Mouse (Mus musculus) layer of hippocampus, adult 9-10 months (tissue): ENCODE data around the gene Dmd.
"Not testable (repeated sequence)": the region's sequence is repeated elsewhere in the genome, so short reads cannot be mapped to it uniquely, and the experiment has no call there.

ENCODE experiments used
- DNase-seq: peaks from one replicate; pipeline ENCODE4 v3.0.0; 2022; ENCODE audit warnings: low spot score

Dmd gene

DNA sequence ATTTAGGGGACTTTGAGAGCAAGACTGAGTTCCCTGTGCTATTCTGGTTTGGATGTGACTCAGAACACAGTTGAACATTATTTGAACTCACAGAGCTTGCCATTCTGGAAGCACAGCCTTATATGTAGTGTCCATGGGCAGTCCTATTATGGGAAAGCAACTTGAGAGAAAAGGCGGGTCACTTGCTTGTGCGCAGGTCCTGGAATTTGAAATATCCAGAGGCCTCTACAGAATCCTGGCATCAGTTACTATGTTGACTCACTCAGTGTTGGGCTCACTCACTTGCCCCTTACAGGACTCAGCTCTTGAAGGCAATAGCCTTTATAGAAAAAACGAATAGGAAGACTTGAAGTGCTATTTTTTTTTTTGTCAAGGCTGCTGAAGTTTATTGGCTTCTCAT is at the start of gene Dmd:
Gene Dmd, plus strand, starts transcription at position 241 of the 400 bp plus-strand sequence.
- DNase-seq = no peak

DNA sequence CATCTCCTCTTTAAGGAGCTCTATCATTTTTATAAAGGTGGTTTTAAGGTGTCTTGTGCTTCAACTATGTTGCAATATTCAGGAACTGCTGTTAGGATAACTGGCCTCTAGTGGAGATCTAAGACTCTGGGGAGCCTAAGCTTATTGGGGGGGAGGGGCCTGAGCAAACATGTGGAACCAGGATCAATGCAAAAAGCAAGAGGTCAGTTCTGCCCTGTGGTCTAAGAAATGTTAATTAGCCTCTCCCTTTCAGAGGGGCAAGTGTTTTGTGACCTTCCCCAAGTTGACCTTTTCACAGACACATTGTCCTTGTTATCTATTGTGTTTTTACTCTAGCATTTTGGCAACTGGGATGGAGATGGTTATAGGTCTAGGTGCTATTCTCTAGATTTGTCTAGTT is 47.2 kb upstream of the Dmd start:
- no peak for DNase-seq

DNA sequence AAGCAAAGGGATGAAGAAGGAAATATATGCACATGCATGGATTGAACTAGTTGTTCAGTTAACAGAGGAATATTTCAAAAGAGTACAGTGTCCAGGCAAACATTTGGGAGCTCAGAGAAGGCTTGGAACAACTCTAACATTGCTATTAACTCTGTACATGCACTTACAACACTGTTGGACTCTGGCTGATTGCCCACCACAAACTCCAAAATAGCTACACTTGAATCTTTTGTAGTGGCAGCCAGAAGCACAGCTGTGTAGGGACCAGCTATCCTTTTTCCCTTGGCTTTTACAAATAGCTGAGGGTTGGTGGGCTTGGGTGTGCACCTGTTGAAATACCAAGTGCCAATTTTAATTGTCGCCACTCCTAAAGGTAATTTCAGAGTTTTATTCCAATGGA is 39.0 kb downstream of the Dmd start:
- DNase-seq = no peak

DNA sequence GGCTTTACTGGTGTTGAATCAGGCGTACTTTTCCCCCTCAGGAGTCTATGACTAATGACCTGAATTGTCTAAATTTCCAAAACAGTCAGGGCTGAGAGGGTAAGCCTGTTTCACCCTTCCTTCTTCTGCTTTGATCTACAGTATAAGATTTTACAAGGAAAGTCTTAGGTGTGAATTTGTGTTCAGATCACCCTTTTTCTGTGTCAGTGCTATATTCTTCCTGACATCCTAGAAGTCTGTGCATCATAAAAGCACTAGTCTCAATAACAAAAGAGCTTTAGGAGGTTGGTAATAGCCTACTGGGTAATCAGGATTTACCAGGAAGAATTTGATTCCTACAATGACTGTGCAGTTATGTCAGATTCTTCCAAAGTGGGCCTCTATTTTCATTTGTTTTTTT is 101.5 kb downstream of the Dmd start:
- DNase-seq = no peak

DNA sequence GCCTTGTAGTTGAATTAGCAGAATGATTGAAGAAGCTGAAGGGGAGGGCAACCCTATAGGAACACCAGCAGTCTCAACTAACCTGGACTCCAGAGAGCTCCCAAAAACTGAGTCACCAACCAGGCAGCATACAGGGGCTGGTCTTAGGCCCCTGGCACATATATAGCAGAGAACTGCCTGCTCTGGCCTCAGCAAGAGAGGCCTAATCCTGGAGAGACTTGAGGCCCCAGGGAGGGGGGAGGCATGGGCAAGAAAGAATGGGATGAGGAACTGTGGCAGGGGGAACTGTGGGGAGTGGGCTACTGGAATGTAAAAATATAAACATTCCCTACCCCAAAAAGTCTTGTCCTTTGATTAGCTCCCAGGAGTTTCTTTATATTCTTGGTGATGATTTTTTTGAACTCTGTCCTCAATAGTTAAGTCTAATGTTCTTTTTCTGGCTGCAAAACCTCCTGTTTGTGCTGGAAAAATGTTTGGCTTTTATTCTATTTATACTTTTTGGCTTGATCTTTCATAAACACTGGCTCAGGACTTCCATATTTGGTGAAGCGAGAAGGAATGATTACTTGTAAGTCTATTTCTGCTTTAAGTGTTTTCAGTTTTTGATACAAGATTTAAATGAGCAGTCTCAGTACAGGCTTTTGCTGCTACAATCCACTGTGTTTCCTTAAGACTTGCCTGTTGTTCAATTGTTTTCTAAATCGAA is 167.7 kb downstream of the Dmd start:
- no peak for DNase-seq

DNA sequence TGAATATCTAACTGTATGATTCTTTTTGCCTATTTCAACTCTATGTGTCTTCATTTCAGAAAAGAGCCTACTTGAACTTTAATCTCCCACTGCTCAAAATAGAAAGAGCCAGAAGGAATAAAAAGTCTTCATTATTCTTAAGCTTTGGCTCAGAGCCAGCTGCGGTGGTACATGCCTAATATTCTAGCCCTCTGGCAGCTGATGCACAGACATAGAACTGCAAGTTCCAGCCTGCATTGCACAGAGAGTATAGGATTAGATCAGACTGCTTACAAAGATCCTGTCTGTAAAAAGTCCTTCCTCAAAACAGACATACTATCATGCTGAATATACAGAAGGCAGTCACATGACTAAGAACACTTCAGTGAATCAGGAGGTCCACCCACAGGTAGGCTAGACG is 168.5 kb downstream of the Dmd start:
- no peak for DNase-seq

DNA sequence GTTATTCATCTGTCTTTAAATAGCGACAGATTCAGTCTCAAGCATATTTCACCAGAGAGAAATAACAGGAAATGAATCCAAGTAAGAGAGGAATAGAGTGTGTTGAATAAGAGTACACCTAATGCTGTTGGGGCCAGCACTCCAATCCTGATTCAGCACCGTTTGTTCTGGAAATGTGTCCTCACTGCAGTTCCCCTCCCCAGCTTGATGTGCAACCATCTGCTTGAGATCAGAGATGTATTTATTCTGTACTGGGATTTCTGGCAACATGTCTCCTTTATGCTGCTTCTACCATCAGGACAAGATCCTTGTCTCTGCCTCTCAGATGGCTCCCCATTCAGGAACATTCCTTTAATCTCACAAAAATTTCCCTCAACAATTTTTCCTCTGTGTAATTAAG is 271.9 kb downstream of the Dmd start:
- DNase-seq = peak; percentile 5

DNA sequence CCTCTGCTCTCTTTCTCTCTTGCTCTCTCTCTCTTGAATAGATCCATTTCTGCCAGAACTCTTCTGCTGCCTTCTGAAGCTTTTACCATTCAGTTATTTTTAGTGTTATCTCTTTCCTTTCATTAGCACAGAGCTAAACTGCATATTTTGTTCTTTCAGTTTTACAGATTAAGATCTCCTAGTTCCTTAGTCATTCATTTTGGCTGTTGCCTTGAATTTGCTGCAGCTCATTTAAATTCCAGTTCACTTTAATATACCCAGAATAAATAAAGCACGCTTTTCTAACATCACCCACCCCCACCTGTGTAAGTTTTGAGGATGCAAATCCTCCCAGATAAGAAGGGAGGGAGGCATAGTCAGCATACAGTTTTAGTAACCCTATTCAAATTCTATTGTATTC is 272.4 kb downstream of the Dmd start:
- no peak for DNase-seq

DNA sequence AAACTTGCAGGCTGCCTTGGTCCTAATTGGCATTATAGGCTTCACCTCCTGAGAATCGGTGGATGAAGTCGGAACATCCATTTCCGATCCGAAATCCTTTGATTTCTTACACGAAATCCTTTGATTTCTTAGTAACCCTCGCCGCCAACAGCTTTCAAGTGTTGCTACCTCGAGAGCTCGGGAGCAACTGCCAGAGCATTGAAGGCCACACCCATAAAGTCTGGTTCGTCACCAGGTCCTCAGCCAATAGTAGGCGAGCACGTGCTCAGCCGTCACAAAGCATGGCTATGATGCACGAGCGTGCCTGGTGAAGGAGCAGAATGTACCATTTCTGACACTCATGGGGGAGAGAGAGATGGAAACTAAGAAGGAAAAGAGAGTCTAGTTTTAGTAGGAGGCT is 538.9 kb downstream of the Dmd start, which contains the start of gene Tsga8:
Gene Tsga8, minus strand, starts transcription at position 327 of the 400 bp plus-strand sequence.
- DNase-seq = no peak

DNA sequence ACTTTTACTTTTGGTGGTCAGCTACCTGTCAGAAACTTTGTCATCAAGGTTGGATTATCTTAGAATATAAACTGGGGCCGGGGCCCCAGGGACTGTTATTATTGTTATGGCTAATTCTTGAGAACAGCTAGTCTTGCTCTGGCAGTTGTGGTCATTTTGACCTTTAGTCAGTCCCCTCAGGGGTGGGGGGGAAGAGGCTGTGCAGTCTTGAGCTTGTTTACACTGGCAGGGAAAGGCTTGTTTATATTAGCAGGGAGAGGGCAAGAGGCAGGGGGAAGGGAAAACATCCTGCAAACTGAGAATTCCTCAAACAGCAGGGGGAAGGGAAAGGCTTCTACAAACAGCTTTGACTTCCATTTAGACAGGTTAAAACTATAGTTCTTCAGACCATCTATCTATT is 726.3 kb downstream of the Dmd start:
- DNase-seq = no peak

DNA sequence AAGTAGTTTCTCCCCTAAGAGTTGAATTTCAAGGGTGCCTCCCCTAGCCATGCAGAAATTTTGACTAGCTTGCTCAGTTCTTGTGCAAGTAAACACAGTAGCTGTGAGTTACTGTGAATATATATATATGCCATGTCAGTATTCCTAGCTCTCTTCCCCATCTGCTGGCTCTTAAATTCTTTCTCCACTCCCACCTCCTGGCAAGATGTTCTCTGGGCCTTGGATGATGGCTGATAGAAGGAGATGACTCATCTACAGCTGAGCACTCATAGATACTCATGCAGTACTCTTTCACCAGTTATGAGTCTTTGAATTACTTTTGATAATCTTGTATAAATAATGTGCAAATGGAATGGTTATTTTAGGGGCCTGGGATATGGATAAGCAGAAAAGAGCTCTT is 737.9 kb downstream of the Dmd start:
- no peak for DNase-seq

DNA sequence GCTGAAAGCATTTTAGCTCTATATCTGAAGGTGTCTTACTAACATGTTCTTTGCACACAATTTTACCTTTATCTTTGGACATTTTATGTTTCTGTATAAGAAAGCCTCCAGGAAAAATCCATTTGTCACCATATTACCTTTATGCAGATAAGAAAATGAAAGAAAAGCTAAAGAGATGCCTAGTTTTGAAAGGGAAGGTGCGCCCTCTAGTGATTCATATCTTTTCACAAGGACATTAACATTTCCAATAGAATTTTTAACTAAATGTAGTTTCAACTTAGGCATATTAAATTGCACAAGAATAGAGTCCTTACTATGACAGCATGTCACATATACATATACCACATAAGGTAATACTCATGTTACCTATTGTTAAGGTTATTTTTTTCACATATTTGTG is 791.9 kb downstream of the Dmd start:
- DNase-seq = peak; percentile 13

DNA sequence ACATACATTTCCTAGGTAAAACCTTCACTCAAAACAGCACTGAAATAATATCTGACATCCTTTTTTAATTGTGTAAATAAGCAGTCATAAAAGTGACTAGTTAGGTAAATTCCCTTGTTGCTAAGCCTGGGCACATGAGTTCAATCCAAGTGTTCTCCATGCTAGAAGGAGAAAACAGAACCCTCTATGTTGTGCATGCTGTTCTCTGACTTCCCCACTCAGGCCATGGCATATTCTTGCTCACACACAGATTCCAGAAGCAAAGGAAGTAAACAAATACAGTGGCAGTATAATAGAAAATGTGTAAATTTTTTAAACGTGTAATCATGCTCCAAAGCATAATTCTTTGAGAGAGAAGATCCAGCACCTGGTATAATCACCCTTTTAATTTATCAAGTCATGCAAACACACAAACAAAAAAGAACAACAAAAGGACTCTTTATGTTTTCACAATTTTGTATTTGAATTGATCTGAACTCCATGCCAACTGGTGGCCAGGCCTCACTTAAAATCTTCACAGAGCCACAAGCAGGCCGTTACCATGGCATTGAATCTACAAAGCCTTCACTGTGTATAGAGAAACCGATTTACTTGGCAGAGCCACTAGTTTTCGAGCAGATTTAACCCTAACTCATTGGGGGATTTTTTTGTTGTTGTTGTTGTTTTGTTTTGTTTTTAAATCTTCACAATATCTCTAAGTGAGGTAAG is 797.8 kb downstream of the Dmd start:
- no peak for DNase-seq

DNA sequence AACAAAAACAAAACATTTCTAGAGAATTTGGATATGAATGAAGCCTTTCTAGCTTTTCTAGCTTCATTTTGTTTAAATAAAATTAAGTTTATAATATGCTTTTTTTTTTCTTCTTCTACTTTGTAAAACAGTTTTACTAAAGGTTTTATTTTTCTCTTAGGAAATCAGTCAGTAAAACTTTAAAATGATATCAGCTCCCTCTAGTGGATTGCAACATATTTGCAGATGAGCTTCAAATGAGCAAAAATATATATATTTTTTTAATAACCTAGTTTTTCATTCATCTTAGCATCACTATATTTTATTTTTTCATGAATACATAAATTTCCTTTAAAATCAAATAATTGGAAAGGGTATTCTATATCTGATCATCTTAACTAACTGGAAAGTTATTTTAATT is 838.7 kb downstream of the Dmd start:
- DNase-seq = no peak

DNA sequence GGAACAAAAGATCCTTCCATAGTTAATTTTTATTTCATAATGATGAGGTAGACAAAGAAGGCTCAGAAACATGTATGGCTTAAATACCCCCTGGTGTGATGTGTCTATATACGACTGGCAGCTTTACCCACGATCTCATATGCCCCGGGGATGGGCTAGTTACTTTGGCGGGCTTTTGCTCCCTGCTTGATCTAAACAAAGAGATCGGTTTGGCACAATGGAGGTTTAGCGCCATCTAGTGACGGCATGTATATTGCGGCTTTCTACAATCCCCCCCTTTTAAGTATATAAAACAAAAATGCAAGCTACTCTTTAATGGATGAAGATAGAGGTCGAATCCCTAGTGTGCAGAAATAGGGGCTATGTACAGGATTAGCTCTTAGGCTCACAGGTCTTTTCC is 918.8 kb downstream of the Dmd start:
- DNase-seq = peak; percentile 3

DNA sequence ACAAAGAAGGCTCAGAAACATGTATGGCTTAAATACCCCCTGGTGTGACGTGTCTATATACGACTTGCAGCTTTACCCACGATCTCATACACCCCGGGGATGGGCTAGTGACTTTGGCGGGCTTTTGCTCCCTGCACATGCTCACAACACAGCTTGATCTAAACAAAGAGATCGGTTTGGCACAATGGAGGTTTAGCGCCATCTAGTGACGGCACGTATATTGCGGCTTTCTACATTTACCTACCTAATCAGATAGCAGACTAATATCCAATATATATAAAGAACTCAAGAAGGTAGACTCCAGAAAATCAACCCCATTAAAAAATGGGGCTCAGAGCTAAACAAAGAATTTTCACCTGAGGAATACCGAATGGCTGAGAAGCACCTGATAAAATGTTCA is 926.7 kb downstream of the Dmd start:
- not testable (repeated sequence) for DNase-seq

DNA sequence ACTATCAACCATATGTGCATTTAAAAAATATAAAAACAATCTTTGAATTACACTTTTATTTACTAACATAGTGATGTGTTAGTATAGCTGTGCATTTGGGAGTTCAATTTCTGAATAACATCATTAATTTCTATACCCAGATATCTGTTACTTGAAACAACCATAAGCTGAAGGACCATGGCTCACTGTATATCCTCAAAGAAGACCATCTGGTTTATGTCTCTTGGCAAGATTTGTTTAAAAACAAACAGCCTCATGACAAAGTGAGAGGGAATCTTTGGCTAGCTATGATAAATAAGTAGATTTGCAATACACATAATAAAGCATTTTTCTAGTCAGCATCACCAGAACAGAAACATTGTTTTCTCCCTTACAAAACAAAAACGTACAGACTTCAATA is 1027.2 kb downstream of the Dmd start:
- no peak for DNase-seq

DNA sequence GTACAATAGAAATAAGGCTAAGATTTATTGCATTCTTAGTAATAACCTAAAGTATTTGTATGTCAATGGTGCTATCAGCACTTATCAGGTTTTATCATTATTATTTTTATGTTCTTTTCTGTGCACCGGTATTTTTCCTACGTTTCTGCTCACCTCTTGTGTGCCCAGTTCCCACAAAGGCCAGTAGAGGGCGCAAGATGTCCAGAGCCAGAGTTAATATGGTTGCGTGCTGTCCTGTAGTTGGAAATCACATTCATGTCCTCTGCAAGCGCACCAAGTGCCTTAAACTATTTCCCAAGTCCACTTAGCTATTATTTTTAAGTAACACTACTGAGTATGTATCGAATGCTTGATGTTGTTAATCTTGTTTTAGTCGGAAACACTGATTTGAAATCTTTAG is 1052.6 kb downstream of the Dmd start:
- peak; percentile 11 for DNase-seq

DNA sequence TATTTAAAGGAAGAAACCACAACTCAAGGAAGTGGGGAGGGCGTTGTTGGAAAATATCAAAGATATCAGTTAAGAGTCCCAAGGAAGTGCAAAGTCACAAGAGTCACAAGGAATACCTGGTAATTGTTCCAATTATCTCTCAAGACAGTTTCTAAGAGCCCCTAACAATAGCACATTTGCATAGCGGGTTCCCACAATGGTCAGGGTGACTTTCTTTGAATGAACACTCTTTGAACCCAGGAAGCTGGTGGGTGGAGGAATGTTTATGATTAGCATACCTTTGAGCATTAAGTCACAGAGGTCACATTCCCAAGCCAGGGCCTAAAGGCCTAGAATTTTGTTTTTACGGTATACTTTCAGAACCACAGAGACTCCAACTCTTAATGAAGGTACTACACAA is 1113.8 kb downstream of the Dmd start:
- not testable (repeated sequence) for DNase-seq

DNA sequence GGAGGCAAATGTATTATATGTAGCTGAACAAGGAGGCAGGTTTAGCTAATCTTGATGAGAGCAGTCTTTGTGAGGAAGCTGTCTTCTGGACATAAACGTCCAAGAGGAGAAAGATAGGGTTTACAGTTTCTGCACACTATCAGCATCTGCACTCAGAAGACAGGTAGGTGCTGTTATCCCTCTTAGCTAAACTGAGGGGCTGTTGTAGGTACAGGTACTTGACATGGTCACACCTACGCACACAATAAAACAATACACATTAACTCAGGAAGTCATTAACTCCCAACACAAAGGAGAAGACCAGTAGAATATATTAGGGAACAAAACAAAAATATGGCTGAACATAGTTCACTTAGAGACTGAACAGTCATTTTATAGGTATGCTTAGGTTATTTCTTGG is 1217.2 kb downstream of the Dmd start:
- DNase-seq = no peak

DNA sequence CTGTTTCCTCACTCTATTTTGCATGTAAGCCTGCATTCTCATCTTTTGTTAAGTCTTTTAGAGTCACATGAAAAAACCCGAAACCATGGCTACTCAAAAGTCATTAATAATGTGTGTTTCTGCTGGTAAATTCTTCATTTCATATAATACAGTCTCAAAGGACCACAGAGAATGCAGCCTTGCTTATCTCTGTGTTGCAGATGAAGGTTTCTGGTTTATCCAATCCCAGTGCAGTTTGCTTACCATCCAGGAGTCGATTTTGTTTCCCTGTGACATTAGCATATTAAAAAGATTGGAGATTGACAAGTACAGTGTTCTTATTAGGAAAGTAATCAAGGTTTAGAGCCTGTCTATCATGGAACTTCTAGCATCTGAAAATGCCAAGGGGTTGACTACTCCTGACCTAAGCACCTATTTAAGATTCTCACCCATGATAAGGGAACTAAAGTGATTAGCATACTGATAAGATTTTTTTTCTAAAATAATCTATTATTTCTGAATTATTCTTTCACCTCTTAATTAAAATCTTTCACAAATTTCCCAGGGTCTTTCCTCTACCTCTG is 1292.7 kb downstream of the Dmd start:
- DNase-seq = no peak

DNA sequence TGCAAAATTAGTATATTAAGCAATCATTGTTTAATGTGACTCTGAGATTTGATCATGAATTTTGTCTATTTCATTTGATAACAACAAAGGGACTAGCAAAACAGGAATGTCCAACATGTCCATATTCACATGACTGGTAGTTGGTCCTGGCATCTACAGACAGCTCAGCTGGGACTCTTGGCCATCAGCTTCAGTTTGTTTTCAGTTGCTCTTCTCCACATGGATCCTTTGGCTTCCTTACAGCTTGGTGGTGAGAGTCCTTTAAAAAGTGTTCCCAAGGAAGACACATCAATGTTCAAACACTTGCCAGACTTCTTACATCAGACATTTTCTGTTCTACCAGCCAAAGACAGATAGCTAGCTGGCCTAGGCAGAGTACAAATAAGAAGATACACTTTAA is 1381.9 kb downstream of the Dmd start:
- DNase-seq = no peak

DNA sequence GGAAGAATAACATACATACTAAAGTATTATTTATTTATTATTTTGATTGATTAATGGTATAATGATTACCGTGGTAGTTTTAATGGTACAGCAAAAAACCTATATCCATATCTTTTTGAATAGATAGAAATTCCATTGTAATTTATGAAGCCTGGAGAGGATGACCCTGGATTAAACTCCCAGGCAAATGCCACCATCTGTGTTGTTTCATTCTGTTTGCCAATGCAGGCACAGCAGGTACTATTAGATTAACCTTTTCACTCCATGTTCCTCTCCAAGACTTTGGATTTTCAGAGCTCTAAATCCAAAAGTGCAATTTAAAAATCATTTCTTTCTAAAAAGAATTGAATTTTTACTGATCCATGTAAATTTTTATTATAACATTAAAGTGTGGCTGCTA is 1383.5 kb downstream of the Dmd start:
- DNase-seq = no peak

DNA sequence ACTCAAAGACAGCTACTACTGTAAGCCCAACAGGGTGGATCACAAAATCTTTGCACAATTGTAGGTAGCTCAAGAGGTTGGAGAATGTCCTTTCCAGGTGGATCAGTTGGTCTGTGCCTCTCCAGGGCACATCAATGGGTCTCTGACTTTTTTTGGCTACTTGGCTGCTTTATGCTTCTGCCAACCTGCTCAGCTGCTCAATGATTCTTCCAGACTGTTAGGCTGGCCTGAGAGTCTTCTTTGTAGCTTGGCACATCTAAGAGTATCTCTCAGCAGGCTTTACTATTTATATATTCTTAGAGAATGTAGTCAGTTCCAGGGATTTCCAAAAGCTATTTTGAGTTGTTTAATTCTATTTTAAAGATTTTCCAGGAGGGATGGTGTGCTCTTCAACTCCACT is 1416.3 kb downstream of the Dmd start:
- DNase-seq = no peak
